Mouse (Mus musculus): ENCODE data around the gene 1700001C19Rik. TPM values are rescaled to one million over a fixed set of nuclear protein-coding genes. Genes with fewer than 3 reads are reported as not detected.

1700001C19Rik gene
- polyA plus RNA-seq (2015; fragmentation: Nextera tagmentation; extraction: Ambion mirVana), result 0.17 and 0.45 TPM in 2 replicates

DNA sequence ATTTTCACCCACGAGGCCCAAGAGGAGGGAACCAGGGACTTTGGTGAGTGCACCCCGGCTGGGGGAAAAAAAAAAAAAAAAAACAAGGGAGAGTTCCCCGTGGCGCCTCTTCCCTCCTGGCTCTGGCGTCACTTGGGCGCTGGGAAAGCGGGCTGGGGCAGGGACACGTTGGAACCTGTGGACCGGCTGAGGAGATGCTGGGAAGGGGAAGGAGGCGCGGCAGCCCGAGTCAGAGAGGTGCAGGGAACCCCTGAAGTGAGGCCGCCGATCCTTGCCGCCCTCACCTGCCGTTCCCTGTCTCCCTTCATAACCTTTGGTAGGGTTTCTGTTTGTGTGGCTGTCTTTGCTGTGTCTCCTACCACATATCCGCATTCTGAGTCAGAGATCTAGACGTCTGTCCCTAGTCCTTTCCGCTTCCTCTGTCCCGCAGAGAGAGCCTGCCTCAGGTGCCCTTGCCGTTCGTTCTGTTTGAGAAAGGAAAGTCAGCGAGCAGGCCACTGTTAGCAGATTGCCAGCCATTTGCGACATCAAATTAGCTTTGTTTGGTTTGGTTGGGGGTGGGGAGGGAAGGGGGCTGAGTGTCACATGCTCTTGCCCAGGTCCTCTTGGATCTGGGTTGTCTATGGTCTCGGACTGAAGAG, at the start of gene 1700001C19Rik:
Gene 1700001C19Rik (minus strand): TSS at position 470 of the 641 bp plus-strand sequence.
- Histone ChIP-seq H3K9ac (ENCODE audit: low read depth, low read length) (peak within 1 kb of the TSS; percentile 66), H3K4me3 (ENCODE audit: low read length) (peak within 1 kb of the TSS; percentile 54), H3K27me3 (replicated peaks; ENCODE audit: control insufficient read depth, insufficient read depth, low read length) (0 out of 2 replicates have a peak, but pooled peaks cover 3% of the 10 kb centered on the region), H3K4me1 (ENCODE audit: control insufficient read depth, insufficient read depth, low read length) (peaks cover 40% of the 10 kb centered on the region), H3K27ac (ENCODE audit: low read length) (peak within 1 kb of the TSS; percentile 91), H3K36me3 (ENCODE audit: control insufficient read depth, insufficient read depth, low read length) (no peaks in the 10 kb centered on the region), H3K9me3 (ENCODE audit: control insufficient read depth, low read length) (no peaks in the 10 kb centered on the region), H3K4me2 (ENCODE audit: low read depth, low read length) (peak within 1 kb of the TSS; percentile 62)
- ATAC-seq, result no peak
- 5% methylated on average over 23 of the region's 25 CpGs for WGBS

DNA sequence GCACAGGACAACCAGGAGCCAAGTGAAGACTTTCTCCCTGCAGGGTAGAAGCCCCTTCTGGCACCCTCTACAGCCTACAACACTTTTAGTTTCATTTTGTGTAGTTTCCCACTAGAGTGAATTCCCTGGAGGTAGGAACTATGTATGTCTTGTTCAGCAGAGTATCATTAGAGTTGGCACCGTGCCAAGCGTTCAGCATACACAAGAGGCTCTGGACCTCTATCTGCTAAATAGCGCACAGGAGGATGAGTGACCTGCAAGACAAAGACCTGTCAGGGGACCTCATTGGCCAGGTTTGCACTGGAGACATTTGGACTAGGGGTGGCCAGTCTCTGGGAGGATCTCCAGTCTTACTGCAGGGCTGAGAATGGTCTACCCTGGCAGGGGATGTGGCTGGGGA, 48.6 kb upstream of the 1700001C19Rik start:
- Histone ChIP-seq H3K27me3 (replicated peaks; ENCODE audit: control insufficient read depth, insufficient read depth, low read length) (no peaks in the 10 kb centered on the region), H3K4me3 (ENCODE audit: low read length) (no peak overlapping the region), H3K27ac (ENCODE audit: low read length) (0 out of 2 replicates have a peak overlapping the region, but pooled peaks have one; percentile 43), H3K36me3 (ENCODE audit: control insufficient read depth, insufficient read depth, low read length) (no peaks in the 10 kb centered on the region), H3K4me2 (ENCODE audit: low read depth, low read length) (no peak overlapping the region), H3K9ac (ENCODE audit: low read depth, low read length) (peak overlapping the region; percentile 40; the same call in 1 of the 2 replicates), H3K9me3 (ENCODE audit: control insufficient read depth, low read length) (no peaks in the 10 kb centered on the region), H3K4me1 (ENCODE audit: control insufficient read depth, insufficient read depth, low read length) (peaks cover 17% of the 10 kb centered on the region)
- 0 out of 2 replicates have a peak, but pooled peaks have one; percentile 4 for ATAC-seq
- WGBS, result 63% methylated on average over 3 of the region's 3 CpGs

DNA sequence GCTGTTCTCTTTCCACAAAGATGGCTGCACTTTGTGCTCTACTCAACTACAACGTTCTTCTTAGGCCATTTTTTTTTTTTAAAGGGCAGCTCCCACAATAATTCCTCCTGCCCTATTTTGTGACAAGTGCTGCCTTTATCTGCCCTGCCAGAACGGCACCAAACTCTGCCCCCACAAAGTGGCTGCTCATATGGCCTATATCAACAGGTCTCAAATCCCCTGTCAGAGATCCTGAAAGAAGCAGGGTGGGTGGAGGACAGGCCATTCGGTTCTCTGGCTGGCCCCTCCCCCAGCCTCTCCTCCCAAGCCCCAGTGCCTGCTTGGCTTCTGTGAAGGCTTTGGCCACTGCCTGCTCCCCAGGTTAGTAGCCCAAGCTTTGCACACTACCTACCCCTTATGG, 47.8 kb upstream of the 1700001C19Rik start:
- Histone ChIP-seq H3K27ac (ENCODE audit: low read length) (peak overlapping the region; percentile 83), H3K9me3 (ENCODE audit: control insufficient read depth, low read length) (no peaks in the 10 kb centered on the region), H3K4me3 (ENCODE audit: low read length) (no peak overlapping the region), H3K27me3 (replicated peaks; ENCODE audit: control insufficient read depth, insufficient read depth, low read length) (no peaks in the 10 kb centered on the region), H3K9ac (ENCODE audit: low read depth, low read length) (peak overlapping the region; percentile 40; the same call in 1 of the 2 replicates), H3K4me2 (ENCODE audit: low read depth, low read length) (no peak overlapping the region), H3K4me1 (ENCODE audit: control insufficient read depth, insufficient read depth, low read length) (peaks cover 17% of the 10 kb centered on the region), H3K36me3 (ENCODE audit: control insufficient read depth, insufficient read depth, low read length) (no peaks in the 10 kb centered on the region)
- WGBS, result 6% methylated on average over 3 of the region's 3 CpGs
- ATAC-seq, result no peak

DNA sequence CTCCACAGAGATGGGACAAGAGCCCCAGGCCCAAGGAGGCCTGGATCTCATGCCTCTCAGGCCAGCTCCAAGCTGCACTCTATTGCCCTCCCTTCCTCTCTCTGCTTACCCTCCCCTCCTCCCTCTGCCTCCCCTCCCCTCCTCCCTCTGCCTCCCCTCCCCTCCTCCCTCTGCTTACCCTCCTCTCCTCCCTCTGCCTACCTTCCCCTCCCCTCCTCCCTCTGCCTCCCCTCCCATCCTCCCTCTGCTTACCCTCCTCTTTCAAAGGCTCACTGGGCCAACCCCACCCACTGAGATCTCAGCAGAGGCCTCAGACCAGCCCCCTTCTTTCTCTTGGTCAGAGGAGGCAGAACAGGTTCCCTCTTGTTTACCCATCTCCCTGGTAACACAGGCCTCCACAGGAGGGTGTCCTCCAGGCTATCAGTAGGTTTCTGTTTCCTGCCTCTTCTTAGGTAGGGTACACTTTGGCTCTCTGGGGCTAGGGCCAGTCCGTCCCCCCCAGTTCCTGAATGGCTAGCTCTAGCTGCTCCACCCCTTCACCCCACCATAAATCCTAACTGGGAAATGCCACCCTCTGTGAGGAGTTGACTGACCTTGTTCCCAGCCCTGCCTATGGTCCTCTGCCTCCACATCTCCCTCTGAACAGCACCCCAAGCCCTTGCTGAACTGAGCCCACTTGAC, 47.2 kb upstream of the 1700001C19Rik start:
- Histone ChIP-seq H3K9ac (ENCODE audit: low read depth, low read length) (peak overlapping the region; percentile 40; the same call in 1 of the 2 replicates), H3K27ac (ENCODE audit: low read length) (peak overlapping the region; percentile 83)
- 26% methylated on average over 1 of the region's 1 CpGs for WGBS

DNA sequence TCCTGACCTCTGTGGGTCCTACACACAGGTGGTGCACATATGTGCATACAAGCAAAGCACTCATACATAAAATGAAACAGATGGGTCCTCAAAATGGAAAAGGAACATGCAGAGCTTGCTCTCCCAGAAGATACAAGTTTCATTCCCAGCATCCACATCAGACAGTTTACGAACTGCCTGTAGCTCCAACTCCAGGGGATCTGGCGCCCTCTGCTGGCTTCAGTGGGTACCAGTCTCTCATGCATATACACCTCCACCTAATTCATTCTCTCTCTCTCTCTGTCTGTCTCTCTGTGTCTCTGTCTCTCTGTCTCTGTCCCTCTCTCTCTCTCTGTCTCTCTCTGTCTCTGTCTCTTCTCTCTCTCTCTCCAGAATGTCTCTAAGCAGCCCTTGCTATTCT, 45.2 kb upstream of the 1700001C19Rik start:
- no peak for ATAC-seq
- 59% methylated on average over 2 of the region's 2 CpGs for WGBS

More for the DNA sequence above, 47.2 kb upstream of the 1700001C19Rik start:
- peaks cover 17% of the 10 kb centered on the region for H3K4me1 ChIP-seq (ENCODE audit: control insufficient read depth, insufficient read depth, low read length)
- no peaks in the 10 kb centered on the region for H3K27me3 ChIP-seq (replicated peaks; ENCODE audit: control insufficient read depth, insufficient read depth, low read length)
- no peaks in the 10 kb centered on the region for H3K9me3 ChIP-seq (ENCODE audit: control insufficient read depth, low read length)
- no peak overlapping the region for H3K4me2 ChIP-seq (ENCODE audit: low read depth, low read length)
- H3K4me3 ChIP-seq (ENCODE audit: low read length), result no peak overlapping the region
- no peaks in the 10 kb centered on the region for H3K36me3 ChIP-seq (ENCODE audit: control insufficient read depth, insufficient read depth, low read length)
- peak; percentile 93 for ATAC-seq

DNA sequence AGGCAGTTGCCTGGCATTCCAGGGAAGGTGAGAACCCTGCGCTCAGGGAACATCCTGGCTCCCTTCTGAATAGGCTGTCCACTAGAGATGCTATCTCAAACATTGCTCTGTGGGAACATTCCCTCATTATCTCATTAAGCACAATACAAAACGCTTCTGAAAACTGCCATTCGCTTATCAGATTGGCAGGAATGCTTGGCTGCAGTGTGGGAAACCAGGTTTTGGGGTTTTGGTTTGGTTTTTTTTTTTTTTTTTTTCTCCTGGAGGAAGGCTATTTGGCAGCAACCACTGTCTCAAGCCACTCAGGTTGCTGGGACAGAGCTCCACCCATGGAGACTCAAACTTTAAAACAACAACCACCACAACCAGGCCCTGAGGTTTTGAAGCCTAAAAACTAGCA, 42.7 kb upstream of the 1700001C19Rik start:
- Histone ChIP-seq H3K36me3 (ENCODE audit: control insufficient read depth, insufficient read depth, low read length) (no peaks in the 10 kb centered on the region), H3K9ac (ENCODE audit: low read depth, low read length) (no peak overlapping the region), H3K27me3 (replicated peaks; ENCODE audit: control insufficient read depth, insufficient read depth, low read length) (no peaks in the 10 kb centered on the region), H3K27ac (ENCODE audit: low read length) (no peak overlapping the region), H3K4me3 (ENCODE audit: low read length) (no peak overlapping the region), H3K9me3 (ENCODE audit: control insufficient read depth, low read length) (no peaks in the 10 kb centered on the region), H3K4me1 (ENCODE audit: control insufficient read depth, insufficient read depth, low read length) (peaks cover 6% of the 10 kb centered on the region), H3K4me2 (ENCODE audit: low read depth, low read length) (no peak overlapping the region)
- ATAC-seq, result no peak
- 63% methylated on average over 3 of the region's 3 CpGs for WGBS

More for the DNA sequence above, 45.2 kb upstream of the 1700001C19Rik start:
- Histone ChIP-seq H3K27ac (ENCODE audit: low read length) (no peak overlapping the region), H3K4me1 (ENCODE audit: control insufficient read depth, insufficient read depth, low read length) (peaks cover 17% of the 10 kb centered on the region), H3K4me2 (ENCODE audit: low read depth, low read length) (no peak overlapping the region), H3K4me3 (ENCODE audit: low read length) (no peak overlapping the region), H3K27me3 (replicated peaks; ENCODE audit: control insufficient read depth, insufficient read depth, low read length) (no peaks in the 10 kb centered on the region), H3K9ac (ENCODE audit: low read depth, low read length) (no peak overlapping the region), H3K36me3 (ENCODE audit: control insufficient read depth, insufficient read depth, low read length) (no peaks in the 10 kb centered on the region), H3K9me3 (ENCODE audit: control insufficient read depth, low read length) (no peaks in the 10 kb centered on the region)

DNA sequence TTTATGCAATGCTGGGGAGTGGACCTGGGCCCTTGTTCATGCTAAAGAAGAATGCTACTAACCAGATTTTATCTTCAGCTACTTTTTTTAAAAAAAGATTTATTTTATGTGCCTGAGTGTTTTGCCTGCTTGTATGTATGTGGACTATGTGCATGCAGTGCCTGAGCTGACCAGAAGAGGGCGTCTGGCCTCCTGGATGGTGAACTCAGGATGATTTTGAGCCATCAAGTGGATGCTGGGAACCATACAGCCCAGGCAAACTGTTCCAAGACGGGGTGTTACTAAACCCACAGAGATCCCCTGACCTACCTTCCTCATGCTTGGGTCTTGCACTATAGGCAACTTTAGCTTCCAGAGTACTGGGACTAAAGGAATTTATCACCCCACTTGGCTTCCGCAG, 38.5 kb upstream of the 1700001C19Rik start:
- WGBS, result 63% methylated on average over 3 of the region's 3 CpGs
- Histone ChIP-seq H3K4me1 (ENCODE audit: control insufficient read depth, insufficient read depth, low read length) (0 out of 2 replicates have a peak, but pooled peaks cover 9% of the 10 kb centered on the region), H3K4me3 (ENCODE audit: low read length) (no peak overlapping the region), H3K9ac (ENCODE audit: low read depth, low read length) (no peak overlapping the region), H3K4me2 (ENCODE audit: low read depth, low read length) (no peak overlapping the region), H3K27ac (ENCODE audit: low read length) (no peak overlapping the region), H3K36me3 (ENCODE audit: control insufficient read depth, insufficient read depth, low read length) (no peaks in the 10 kb centered on the region), H3K9me3 (ENCODE audit: control insufficient read depth, low read length) (no peaks in the 10 kb centered on the region), H3K27me3 (replicated peaks; ENCODE audit: control insufficient read depth, insufficient read depth, low read length) (no peaks in the 10 kb centered on the region)
- no peak for ATAC-seq

DNA sequence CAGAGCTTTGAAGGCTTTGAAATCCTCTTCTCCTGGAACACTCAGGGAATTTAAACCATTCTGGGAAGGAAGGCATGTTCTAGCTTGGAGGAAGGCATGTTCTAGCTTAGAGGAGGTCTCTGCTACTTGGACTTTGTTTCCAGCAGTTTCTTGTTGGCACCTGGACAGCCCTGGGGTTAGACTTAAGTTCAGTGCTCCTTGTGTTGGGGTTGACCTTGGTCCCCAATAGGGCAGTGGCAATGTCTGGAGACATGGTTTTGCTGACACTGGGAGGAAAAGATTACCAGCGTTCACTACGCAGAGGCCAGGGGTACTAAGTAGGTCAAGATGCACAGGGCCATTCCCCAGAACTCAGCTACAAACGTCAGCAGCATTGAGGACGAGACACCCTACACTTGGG, 38.0 kb upstream of the 1700001C19Rik start:
- Histone ChIP-seq H3K27ac (ENCODE audit: low read length) (no peak overlapping the region), H3K27me3 (replicated peaks; ENCODE audit: control insufficient read depth, insufficient read depth, low read length) (no peaks in the 10 kb centered on the region), H3K4me3 (ENCODE audit: low read length) (no peak overlapping the region), H3K4me1 (ENCODE audit: control insufficient read depth, insufficient read depth, low read length) (0 out of 2 replicates have a peak, but pooled peaks cover 9% of the 10 kb centered on the region), H3K36me3 (ENCODE audit: control insufficient read depth, insufficient read depth, low read length) (no peaks in the 10 kb centered on the region), H3K9ac (ENCODE audit: low read depth, low read length) (no peak overlapping the region), H3K4me2 (ENCODE audit: low read depth, low read length) (no peak overlapping the region), H3K9me3 (ENCODE audit: control insufficient read depth, low read length) (no peaks in the 10 kb centered on the region)
- 87% methylated on average over 4 of the region's 4 CpGs for WGBS
- ATAC-seq, result no peak

DNA sequence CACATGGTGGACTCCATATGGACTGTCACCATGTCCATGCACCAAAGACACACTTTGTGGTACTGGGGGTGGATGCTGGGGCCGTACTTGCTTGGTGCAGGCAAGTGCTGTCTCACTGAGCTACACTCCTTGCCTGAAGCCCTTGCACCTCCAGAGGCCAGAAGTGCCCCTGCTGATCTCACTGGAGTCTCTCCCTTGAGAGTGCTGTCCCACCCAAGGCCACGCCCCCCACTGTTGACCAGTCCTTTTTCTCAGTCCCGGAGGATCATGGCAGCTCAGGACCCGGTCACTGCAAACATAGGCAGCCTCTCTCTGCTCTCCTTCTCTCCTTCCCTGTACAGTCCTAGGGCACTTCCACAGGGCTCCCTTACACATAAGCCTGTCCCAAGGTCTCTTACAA, 37.1 kb upstream of the 1700001C19Rik start:
- 0 out of 2 replicates have a peak, but pooled peaks cover 9% of the 10 kb centered on the region for H3K4me1 ChIP-seq (ENCODE audit: control insufficient read depth, insufficient read depth, low read length)
- 57% methylated on average over 4 of the region's 4 CpGs for WGBS

More for the DNA sequence above, 37.1 kb upstream of the 1700001C19Rik start:
- H3K9me3 ChIP-seq (ENCODE audit: control insufficient read depth, low read length), result no peaks in the 10 kb centered on the region
- H3K27me3 ChIP-seq (replicated peaks; ENCODE audit: control insufficient read depth, insufficient read depth, low read length), result no peaks in the 10 kb centered on the region
- no peaks in the 10 kb centered on the region for H3K36me3 ChIP-seq (ENCODE audit: control insufficient read depth, insufficient read depth, low read length)
- H3K9ac ChIP-seq (ENCODE audit: low read depth, low read length), result no peak overlapping the region
- ATAC-seq, result no peak
- no peak overlapping the region for H3K27ac ChIP-seq (ENCODE audit: low read length)
- no peak overlapping the region for H3K4me2 ChIP-seq (ENCODE audit: low read depth, low read length)
- no peak overlapping the region for H3K4me3 ChIP-seq (ENCODE audit: low read length)
